Mouse (Mus musculus) forebrain, embryonic 10.5 days (tissue): ENCODE measurements around the gene Rbm20. TPM values are rescaled to one million over a fixed set of nuclear protein-coding genes. Genes with fewer than 3 reads are reported as not detected.
A peak's percentile ranks its signal among the peaks of the same experiment; 100 is the strongest.
"Not testable (repeated sequence)": the region's sequence is repeated elsewhere in the genome, so short reads cannot be mapped to it uniquely, and the experiment has no call there.

Experiments
- DNase-seq: peaks from one replicate; pipeline ENCODE4 v3.0.0-alpha.2; 2017; ENCODE audit warnings: low spot score; ENCODE audit errors: extremely low spot score
- H3K27ac ChIP-seq: fragments of 300-500 bp; sonication (generic); 2 replicates; pipeline ENCODE4 v1.5.1; 2016; ENCODE audit warnings: mild to moderate bottlenecking
- H3K27me3 ChIP-seq: fragments of 300-500 bp; sonication (generic); 2 replicates; pipeline ENCODE4 v1.6.1; 2016; ENCODE audit warnings: mild to moderate bottlenecking; ENCODE audit not compliant: poor library complexity, severe bottlenecking
- H3K36me3 ChIP-seq: fragments of 300-500 bp; sonication (generic); replicated peaks from 2 replicates; pipeline ENCODE4 v1.6.1; 2016; ENCODE audit warnings: mild to moderate bottlenecking, moderate library complexity
- H3K4me1 ChIP-seq: fragments of 300-500 bp; sonication (generic); 2 replicates; pipeline ENCODE4 v1.6.1; 2016
- H3K4me3 ChIP-seq: fragments of 300-500 bp; sonication (generic); 2 replicates; pipeline ENCODE4 v1.5.1; 2016; ENCODE audit warnings: mild to moderate bottlenecking, moderate library complexity
- H3K9me3 ChIP-seq: fragments of 300-500 bp; sonication (generic); 2 replicates; pipeline ENCODE4 v1.6.1; 2016; ENCODE audit warnings: mild to moderate bottlenecking, moderate library complexity
- WGBS: fragments of 180-500 bp; shearing (Covaris S2); methylation state at CpG from one replicate; pipeline ENCODE4 v1.1.7; 2016; 5-methylcytosine and 5-hydroxymethylcytosine counted together
- polyA plus RNA-seq: library from polyadenylated mRNA; unstranded; fragments of >200 nt; fragmentation: Nextera tagmentation; extraction: Ambion mirVana; gene quantifications from 2 replicates; pipeline ENCODE4 v1.2.1, GENCODE M21; 2016

Rbm20 gene
- polyA plus RNA-seq, 1 experiment from 2014 or later = 1.6 TPM

DNA sequence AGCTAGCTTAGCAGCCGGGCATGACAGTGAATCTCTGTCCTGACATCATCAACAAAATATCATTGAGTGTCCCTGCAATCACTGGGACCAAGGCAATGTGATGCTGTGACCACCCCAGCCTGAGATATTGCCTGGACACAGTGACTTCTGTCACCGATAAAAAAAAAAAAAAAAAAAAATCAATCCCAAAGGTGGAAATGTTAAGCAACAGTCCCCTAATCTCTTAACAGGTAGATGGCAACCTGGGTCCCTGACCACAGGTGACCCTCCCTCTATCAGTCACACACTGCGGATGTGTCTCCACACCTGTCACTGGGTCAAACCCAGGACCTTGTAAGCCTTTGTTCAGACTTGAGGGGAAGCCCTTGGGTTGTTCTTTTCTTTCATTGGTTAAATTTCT lies 128.0 kb downstream of the Rbm20 start:
- H3K27ac ChIP-seq = no peak overlapping the region
- peaks cover 26% of the 10 kb centered on the region for H3K4me1 ChIP-seq
- WGBS = 79% methylated on average over 3 of the region's 3 CpGs
- no peak overlapping the region for H3K4me3 ChIP-seq
- H3K9me3 ChIP-seq = no peaks in the 10 kb centered on the region
- no peaks in the 10 kb centered on the region for H3K36me3 ChIP-seq
- no peak for DNase-seq
- no peaks in the 10 kb centered on the region; the same call in 1 of the 2 replicates for H3K27me3 ChIP-seq

DNA sequence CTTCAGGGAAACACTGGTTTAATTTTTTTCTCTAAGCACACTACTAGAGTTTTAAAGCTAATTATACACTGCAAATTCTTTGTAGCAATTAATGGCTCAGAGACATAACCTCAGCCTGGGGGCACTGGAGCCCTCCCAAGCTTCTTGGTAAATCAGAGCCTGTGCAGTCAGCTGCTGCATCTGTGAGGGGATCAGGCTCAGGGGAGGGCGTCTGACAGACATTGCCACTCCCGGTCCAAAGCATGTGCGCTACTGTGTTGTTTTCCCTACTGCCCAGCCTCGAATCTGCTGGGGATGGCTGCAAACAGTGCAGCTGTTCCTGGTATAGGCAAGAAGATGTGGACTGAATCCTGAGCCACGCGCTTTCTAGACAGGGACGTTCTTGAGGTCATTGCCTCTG lies 129.0 kb downstream of the Rbm20 start:
- no peak overlapping the region for H3K4me3 ChIP-seq
- H3K27ac ChIP-seq = no peak overlapping the region
- H3K4me1 ChIP-seq = peaks cover 25% of the 10 kb centered on the region
- H3K9me3 ChIP-seq = no peaks in the 10 kb centered on the region
- no peak for DNase-seq
- 77% methylated on average over 7 of the region's 7 CpGs for WGBS
- H3K27me3 ChIP-seq = no peaks in the 10 kb centered on the region; the same call in 1 of the 2 replicates
- H3K36me3 ChIP-seq = no peaks in the 10 kb centered on the region

DNA sequence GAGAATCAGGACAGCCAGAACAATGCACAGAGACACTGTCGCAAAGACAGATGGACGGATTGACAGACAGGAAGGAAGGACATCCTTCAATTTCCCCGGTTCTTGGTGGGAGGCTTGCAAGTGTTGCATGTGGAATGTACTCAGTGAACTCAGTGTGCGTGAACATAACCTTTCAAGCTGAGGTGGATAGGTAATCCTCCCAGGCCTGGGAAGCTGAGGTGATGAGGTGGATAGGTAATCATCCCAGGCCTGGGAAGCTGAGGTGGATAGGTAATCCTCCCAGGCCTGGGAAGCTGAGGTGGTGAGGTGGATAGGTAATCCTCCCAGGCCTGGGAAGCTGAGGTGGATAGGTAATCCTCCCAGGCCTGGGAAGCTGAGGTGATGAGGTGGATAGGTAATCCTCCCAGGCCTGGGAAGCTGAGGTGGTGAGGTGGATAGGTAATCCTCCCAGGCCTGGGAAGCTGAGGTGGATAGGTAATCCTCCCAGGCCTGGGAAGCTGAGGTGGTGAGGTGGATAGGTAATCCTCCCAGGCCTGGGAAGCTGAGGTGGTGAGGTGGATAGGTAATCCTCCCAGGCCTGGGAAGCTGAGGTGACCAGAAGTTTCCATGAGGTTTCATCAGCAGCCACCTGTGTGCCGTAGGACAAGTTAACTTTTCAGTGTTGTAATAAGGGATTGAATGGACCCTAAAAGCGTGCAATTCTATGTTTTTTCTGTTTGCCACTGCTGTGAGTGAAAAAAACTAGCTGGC lies 129.6 kb downstream of the Rbm20 start:
- not testable (repeated sequence) for H3K27me3 ChIP-seq, DNase-seq, H3K9me3 ChIP-seq, H3K36me3 ChIP-seq, H3K4me3 ChIP-seq, H3K27ac ChIP-seq
- WGBS = 88% methylated on average over 6 of the region's 6 CpGs
- H3K4me1 ChIP-seq = peaks cover 25% of the 10 kb centered on the region

DNA sequence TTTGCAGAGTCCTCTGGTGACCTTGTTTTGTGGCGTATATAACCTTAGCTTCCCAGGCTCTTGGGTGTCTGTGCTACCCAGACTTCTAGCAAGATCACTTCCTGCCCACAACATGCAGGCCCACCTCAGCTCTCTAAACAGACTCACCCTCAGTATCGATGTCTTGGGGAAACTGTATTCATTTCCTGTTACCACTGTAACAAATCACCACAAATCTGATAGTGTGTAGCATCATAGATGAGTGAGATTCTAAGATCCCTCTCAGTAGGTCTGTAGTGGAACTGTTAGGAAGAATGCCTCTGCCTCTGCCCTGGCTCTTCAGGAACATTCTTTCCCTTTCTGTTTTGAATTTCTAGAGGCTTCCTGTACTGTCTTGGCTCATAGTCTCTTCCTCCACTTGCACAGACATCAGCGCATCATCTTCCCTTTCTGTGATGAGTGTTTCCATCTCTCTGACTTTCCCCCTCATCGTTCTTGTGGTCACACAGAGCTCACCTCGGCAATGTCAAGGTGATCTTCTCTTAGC lies 130.2 kb downstream of the Rbm20 start:
- no peaks in the 10 kb centered on the region for H3K36me3 ChIP-seq
- H3K27ac ChIP-seq = no peak overlapping the region
- no peak overlapping the region for H3K4me3 ChIP-seq
- 92% methylated on average over 5 of the region's 5 CpGs for WGBS
- DNase-seq = no peak
- H3K9me3 ChIP-seq = no peaks in the 10 kb centered on the region
- no peaks in the 10 kb centered on the region; the same call in 1 of the 2 replicates for H3K27me3 ChIP-seq
- H3K4me1 ChIP-seq = peaks cover 25% of the 10 kb centered on the region

DNA sequence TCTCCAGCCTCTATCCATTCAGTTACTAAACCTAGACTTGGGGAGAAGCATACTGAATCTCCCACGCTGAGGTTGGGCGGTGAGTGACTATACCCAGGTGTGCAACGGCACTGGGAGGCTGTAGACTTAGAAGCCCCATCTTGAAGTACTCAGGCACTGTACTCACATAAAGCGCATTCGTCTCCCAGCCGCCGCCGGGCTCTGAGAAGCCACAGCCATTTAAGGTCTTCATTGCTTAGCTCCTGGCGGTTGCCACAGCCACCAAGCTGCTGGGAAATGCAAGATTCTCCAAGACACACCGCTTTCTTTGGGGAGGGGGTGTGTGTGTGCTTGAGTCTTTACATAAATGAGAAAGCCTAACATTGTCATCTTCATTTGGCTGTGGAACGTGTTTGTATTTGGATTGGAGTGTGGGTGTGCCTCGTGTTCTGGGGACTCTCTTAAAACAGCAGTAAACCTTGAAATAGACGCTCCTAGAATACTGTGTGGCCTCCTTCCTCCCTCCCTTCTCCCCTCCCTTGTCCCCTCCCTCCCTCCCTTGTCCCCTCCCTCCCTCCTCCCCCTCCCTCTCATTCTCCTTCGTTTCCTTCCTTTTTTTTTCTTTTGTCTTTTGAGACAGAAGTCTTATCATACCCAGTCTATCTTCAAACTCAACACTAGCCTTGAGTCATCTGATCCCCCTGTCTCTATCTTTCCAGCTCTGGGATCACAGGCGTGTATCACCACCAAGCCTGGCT lies 131.1 kb downstream of the Rbm20 start:
- H3K9me3 ChIP-seq = no peaks in the 10 kb centered on the region
- 80% methylated on average over 15 of the region's 15 CpGs for WGBS
- H3K27ac ChIP-seq = no peak overlapping the region

DNA sequence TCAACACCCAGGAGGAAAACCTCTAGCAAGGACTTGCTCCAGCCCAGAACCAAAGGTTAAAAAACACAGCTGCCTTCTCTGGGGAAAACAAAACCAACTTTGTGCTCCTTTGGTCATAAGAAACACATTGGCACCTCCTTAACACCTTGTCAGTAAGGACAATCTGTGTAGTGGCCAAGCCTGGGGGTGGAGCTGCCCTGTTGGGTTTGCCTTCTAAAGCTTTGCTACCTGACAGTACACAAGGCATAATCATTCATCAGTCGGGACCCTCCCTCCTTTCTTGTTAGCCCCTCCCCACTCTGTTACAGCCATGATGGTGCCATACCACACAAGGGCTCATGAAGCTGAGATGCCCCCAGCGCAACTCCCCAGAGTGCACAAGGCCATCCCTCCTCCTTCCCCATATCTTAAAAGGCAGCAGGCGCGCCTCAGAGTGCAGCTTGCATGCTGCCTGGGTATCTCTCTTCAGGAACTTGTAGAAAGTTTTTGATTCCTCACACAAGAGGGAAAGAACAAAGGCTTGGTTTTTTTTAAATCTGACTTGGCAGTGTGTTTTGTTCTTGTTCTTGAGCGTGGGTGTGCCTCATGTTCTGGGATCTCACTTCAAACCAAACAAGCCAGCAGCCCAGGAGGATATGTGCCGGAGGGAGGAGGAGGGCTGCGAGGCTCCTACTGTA lies 132.2 kb downstream of the Rbm20 start:
- H3K27me3 ChIP-seq = no peaks in the 10 kb centered on the region; the same call in 1 of the 2 replicates
- H3K4me3 ChIP-seq = no peak overlapping the region
- no peaks in the 10 kb centered on the region for H3K9me3 ChIP-seq
- 76% methylated on average over 7 of the region's 7 CpGs for WGBS
- DNase-seq = no peak
- H3K27ac ChIP-seq = no peak overlapping the region; the same call in 1 of the 2 replicates
- no peaks in the 10 kb centered on the region for H3K36me3 ChIP-seq
- H3K4me1 ChIP-seq = peaks cover 25% of the 10 kb centered on the region

More for the DNA sequence above, 131.1 kb downstream of the Rbm20 start:
- no peaks in the 10 kb centered on the region; the same call in 1 of the 2 replicates for H3K27me3 ChIP-seq
- no peak overlapping the region for H3K4me3 ChIP-seq
- no peak for DNase-seq
- H3K36me3 ChIP-seq = no peaks in the 10 kb centered on the region
- H3K4me1 ChIP-seq = peaks cover 25% of the 10 kb centered on the region

DNA sequence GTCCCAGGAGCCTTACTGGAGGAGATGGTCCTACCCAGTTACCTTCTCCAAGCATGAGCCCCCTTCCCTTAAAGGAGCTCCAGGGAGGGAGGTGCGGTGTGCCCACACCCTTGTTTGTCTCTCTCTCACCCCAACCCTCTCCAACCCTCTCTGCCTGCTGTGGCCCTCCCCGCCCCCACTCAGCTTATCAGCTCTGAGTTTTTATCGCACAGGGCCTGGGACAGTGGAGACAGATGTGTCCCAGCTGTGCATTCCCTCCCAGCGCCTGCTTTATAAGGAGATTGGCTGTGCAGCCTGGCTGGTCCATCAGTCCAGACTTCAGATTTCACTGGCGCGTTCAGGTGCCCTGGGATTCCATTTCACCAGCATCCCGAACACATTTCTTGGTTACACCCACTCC lies 132.9 kb downstream of the Rbm20 start:
- H3K27me3 ChIP-seq = no peaks in the 10 kb centered on the region; the same call in 1 of the 2 replicates
- 84% methylated on average over 7 of the region's 7 CpGs for WGBS
- no peak for DNase-seq
- H3K9me3 ChIP-seq = no peaks in the 10 kb centered on the region
- no peaks in the 10 kb centered on the region for H3K36me3 ChIP-seq
- peaks cover 25% of the 10 kb centered on the region for H3K4me1 ChIP-seq
- no peak overlapping the region for H3K4me3 ChIP-seq
- H3K27ac ChIP-seq = no peak overlapping the region

DNA sequence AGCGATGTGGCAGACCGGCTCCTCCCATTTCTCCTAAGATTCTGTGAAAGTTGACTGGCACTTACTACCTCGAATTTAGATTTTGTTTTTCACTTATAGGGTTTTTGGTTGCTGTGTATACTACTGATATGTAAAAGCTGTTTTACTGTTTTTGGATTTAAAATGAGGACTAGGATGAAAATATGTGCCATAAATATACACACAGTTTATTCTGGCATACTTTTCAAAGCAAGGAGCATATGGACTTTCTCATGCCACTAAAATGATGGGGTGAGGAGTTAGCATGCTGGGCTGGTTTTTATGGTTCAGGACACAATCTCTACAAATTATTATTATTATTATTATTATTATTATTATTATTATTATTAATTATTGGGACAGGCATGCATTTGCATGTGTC lies 133.5 kb downstream of the Rbm20 start:
- H3K27ac ChIP-seq = no peak overlapping the region
- H3K4me1 ChIP-seq = peaks cover 27% of the 10 kb centered on the region
- no peak overlapping the region for H3K4me3 ChIP-seq
- DNase-seq = no peak
- 92% methylated on average over 3 of the region's 3 CpGs for WGBS
- H3K36me3 ChIP-seq = no peaks in the 10 kb centered on the region
- no peaks in the 10 kb centered on the region for H3K9me3 ChIP-seq
- H3K27me3 ChIP-seq = no peaks in the 10 kb centered on the region; the same call in 1 of the 2 replicates

DNA sequence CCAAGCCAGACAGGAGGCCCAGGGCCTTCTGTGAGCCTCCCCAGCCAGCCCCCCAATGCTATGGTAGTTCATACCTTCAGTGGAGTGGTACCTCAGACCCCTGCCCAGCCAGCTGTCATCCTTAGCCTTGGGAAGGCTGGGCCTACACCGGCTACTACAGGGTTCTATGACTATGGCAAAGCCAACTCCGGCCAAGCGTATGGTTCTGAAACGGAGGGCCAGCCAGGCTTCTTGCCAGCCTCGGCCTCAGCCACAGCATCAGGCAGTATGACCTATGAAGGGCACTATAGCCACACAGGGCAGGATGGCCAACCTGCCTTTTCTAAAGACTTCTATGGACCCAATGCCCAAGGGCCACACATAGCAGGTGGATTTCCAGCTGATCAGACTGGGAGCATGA lies 136.5 kb downstream of the Rbm20 start:
- DNase-seq = no peak
- 94% methylated on average over 5 of the region's 5 CpGs for WGBS
- H3K4me3 ChIP-seq = no peak overlapping the region
- H3K9me3 ChIP-seq = no peaks in the 10 kb centered on the region
- H3K4me1 ChIP-seq = peaks cover 28% of the 10 kb centered on the region
- H3K36me3 ChIP-seq = no peaks in the 10 kb centered on the region
- no peak overlapping the region for H3K27ac ChIP-seq
- no peaks in the 10 kb centered on the region; the same call in 1 of the 2 replicates for H3K27me3 ChIP-seq

DNA sequence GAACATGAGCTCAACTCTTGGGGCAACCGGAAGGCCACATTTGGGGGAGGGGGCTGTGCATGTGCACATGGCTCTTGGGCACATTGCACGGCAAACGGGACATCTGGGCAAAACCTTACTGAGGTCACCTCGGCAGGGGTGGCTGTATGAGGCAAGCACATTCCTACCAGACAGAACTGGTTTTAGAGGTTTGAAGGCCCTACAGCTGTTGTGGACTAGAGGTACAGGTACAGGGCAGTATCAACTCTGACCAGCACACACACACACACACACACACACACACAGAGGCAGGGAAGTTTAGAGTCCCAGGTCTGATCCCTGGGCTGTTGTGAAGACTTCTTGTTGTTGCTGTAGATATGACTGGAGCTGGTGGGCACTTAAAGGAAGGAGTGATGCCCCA lies 138.6 kb downstream of the Rbm20 start:
- no peaks in the 10 kb centered on the region for H3K36me3 ChIP-seq
- no peaks in the 10 kb centered on the region for H3K27me3 ChIP-seq
- H3K4me1 ChIP-seq = peaks cover 18% of the 10 kb centered on the region
- H3K27ac ChIP-seq = peak overlapping the region; percentile 49; the same call in 1 of the 2 replicates
- DNase-seq = no peak
- H3K9me3 ChIP-seq = no peaks in the 10 kb centered on the region
- no peak overlapping the region for H3K4me3 ChIP-seq
- 95% methylated on average over 4 of the region's 4 CpGs for WGBS

DNA sequence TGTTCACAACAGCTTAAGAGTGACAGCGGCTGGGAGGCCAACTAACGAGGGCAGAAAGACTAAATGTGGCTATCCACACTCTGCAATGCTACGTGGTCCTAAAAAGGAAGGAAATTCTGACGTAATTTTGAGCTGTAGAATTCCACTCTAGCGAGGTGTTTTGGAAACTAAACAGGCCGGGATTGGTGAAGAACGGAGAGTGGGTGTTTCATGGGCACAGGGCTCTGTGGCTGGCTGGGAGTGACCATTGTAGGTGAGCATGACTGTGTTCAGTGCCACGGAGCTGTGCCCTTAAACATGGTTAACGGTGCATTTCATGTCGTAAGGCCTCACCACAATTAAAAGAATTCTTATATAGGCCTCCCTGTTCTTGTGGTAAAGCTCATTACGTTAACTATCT lies 139.1 kb downstream of the Rbm20 start:
- WGBS = 76% methylated on average over 11 of the region's 11 CpGs
- peak overlapping the region; percentile 49; the same call in 1 of the 2 replicates for H3K27ac ChIP-seq
- no peaks in the 10 kb centered on the region for H3K36me3 ChIP-seq

DNA sequence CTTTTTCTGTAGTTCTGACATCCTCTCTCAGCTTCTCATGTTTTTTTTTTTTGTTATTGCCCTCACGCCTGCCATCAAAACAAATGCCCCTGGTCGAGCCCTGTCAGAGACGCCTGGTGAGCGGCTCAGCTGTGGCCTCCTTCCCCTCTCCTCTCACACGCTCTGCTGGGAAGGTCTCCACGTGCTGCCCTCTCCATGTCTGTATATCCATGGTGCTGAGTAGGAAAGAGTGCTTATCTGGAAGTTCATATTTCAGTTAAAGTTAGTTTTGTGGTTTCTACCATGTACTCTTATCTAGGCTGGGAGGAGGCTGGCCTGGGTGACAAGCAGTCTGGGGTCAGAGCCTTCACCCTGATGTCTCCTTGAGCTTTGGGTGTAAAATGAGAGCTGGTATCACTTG lies 142.2 kb downstream of the Rbm20 start:
- DNase-seq = no peak
- H3K36me3 ChIP-seq = no peaks in the 10 kb centered on the region
- WGBS = 80% methylated on average over 6 of the region's 6 CpGs

More for the DNA sequence above, 139.1 kb downstream of the Rbm20 start:
- Histone ChIP-seq H3K4me3 (no peak overlapping the region), H3K27me3 (no peaks in the 10 kb centered on the region), H3K4me1 (peaks cover 23% of the 10 kb centered on the region), H3K9me3 (no peaks in the 10 kb centered on the region)
- DNase-seq = no peak

More for the DNA sequence above, 142.2 kb downstream of the Rbm20 start:
- no peaks in the 10 kb centered on the region for H3K9me3 ChIP-seq
- no peaks in the 10 kb centered on the region for H3K27me3 ChIP-seq
- H3K4me1 ChIP-seq = peaks cover 40% of the 10 kb centered on the region
- H3K4me3 ChIP-seq = no peak overlapping the region
- H3K27ac ChIP-seq = no peak overlapping the region
